Mouse (Mus musculus) activated CD4-positive, CD25-positive, alpha-beta regulatory T cell, adult 4 months (primary cell): ENCODE measurements at regions not wholly inside any gene's neighbourhood (a gene's known extent, or its start where the extent isn't known, plus 50 kb on each side); places are given as distances from the start of the nearest gene placed in this dataset.
A peak's percentile ranks its signal among the peaks of the same experiment; 100 is the strongest.

Source experiments
- ATAC-seq: one replicate; pipeline ENCODE4 v1.8.0; 2017

DNA sequence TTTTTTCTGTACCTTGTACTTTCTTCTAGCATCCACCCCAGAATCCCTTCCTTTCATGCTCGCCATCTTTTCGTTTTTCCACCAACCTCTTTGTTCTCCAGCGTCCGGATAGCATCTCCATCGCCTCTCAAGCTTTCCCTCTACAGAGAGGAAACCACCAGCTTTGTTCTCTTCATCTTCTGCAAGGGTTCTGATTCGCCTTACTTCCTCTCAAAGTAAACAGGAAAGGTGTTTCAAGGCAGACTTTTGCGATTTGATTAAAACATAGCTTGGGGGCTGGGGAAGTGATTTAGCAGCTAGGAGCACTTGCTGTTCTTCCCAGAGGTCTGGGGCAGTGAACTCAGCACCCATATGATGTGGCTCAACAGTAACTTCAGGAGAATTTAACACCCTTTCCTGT lies 71.4 kb downstream of the Emp1 start:
- peak; percentile 84 for ATAC-seq

DNA sequence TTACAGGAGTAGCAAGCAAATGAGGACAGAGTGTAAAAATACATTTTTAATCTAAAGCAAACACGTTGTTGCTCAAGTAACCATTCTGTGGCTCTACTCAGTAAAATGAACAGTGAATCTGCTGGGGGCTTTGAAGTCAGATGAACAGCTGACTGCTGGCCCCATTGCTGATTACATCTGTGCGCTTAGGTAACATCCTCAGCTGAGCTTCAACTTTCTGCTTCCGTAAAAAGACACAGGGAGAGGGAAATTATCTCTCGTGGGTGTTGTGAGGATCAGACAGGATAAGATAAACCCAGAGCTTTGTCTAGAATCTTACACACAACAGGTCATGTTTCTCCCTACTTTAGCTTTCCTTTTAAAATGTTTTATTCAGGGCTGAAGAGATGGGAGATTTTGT lies 74.0 kb downstream of the Emp1 start:
- peak; percentile 62 for ATAC-seq

- ATAC-seq, result no peak
Observed at GRCm38 (mm10) chr6:135438271-135438670, 75.9 kb downstream of the Emp1 start.

- no peak for ATAC-seq
Observed at GRCm38 (mm10) chr6:135441126-135441871, 79.0 kb downstream of the Emp1 start.

DNA sequence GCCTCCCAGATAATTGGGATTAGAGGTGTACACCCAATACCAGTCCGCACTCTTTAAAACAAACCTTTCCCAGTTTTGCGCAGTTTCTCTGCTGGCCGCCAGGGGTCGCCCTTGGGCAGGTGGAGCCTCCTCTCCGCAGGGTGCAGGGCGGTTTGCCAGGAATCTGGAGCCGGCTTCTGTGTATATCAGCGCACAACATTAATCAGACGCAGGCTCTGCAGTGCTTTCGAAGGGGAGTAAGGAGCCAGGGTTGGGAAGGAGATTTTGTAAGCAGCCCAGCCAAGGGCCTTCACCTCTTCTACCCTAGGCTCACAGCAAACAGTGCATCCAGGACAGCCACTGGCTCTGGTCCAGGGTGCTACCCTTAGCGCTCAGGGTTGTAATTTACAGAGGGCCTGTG lies 82.3 kb downstream of the Emp1 start:
- peak; percentile 83 for ATAC-seq

DNA sequence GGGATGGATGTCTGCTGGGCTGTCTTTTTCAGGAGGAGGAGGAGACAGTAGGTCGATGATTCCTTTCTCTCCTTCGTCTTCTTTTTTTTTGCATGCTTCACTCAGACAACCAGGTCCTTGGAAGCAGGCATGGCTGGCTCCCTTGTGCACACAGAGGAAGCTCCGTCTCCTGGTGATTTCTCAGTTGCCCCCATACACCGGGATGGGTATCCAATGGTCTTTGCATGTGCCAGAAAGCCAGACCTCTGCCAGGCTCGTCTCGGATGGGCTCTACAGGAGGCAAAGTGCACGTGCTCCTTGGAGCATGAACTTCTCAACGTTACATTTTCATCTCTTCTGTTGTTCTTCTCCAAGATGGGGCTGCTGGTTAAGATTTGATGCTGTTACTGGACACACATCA lies 82.7 kb downstream of the Emp1 start:
- no peak for ATAC-seq

DNA sequence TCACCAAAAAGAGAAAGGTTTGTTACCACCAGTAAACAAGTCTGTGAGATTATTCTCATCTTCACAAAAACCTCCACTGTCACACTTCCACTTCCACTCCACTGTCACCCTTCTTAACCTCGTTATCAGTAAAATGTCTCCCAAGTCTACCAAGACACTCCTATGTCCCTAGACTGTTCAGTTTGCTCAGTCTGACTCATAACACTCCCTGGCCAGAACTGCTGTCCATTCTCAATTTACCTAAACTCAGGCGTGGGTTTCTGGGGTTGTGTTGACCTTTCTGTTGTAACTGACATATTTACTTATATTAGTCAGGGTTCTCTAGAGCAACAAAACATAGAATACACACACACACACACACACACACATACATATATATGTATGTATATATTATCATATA lies 85.5 kb downstream of the Emp1 start:
- ATAC-seq, result no peak

DNA sequence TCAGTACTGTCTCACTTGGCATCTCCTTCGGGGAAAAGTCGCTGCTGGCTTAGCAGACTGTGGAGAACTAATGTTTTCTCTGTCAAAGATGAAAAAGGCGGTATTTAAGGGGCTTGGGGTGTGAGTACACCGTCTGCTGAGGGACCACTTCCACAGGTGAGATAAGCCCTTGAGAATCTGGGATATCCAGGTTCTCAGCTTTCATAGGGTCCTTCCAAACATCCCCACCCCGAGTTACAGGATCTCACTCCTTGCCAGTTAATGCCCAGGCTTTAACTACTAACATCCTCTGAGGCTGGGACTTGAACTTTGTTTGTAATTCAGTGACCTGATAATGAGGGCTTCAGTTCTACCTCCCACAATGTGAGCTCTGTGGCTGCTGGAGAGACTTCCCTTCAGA lies 86.9 kb downstream of the Emp1 start:
- no peak for ATAC-seq

DNA sequence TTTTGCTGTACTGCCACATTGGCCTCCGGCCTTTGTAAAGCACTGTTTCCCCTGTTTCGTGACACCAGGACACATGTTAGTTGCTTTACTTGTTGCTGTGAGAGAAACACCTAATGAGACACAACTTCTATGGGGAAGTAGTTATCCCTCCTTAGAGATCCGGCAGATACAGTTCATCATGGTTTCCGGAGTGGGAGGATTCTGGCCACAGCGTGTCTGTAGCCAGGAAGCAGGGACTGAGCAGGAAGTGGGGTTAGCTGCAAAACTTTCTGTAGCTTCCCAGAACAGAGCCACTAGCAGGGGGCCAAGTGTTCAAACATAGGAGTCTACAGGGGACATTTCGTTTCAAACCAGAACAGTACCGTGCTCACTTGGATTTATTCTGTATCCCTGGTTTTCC lies 88.2 kb downstream of the Emp1 start:
- ATAC-seq, result peak; percentile 81

DNA sequence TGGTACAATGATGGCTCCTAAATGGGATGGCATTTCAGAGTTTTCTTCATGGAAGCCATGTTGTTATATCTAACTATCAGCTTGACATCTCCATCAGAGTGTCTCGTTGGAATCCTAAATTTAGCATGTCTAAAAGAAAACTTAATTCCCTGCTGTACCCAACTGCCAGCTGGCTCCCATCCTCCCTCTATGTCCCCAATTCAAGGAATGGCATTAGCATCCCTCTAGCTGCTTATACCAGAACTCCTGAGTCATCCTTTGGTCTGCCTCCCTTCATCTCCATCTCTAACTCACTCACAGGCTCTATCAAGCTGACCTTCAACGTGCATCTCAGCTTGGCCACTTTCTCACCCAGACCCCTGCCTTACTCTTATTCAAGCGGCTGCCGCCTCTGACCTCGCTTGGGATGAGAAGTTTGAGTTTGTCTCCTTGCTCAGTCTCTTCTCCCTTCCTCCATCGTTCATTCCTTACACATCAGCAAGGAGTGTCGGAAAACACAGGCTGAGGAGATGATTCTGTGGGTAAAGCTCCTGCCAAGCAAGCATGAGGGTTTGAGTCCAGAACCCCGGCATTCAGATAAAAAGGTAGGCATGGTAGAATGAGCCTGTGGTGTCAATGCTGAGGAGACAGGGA lies 88.9 kb downstream of the Emp1 start:
- ATAC-seq, result no peak

- no peak for ATAC-seq
Observed at GRCm38 (mm10) chr6:135453041-135453440, 90.7 kb downstream of the Emp1 start.

- no peak for ATAC-seq
Observed at GRCm38 (mm10) chr6:135472495-135472894, 110.2 kb downstream of the Emp1 start.

DNA sequence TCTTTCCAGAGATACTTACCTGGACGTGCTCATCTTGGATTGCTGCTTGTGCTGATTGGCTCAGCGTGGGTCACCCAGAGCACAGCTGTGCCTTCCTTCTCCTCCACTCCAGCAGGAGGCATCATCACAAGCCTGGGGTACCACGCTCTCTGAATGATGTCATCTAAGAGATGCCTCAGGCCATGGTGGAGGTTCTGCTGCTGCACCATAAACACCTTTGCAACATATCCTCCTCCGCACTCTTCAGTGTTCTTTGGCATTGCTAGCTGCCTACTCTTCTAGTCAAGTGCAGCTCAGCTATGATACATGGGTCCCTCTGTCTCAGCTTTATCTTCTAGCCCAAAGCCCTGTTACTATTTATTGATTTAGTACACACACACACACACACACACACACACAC lies 110.8 kb downstream of the Emp1 start:
- ATAC-seq, result no peak

DNA sequence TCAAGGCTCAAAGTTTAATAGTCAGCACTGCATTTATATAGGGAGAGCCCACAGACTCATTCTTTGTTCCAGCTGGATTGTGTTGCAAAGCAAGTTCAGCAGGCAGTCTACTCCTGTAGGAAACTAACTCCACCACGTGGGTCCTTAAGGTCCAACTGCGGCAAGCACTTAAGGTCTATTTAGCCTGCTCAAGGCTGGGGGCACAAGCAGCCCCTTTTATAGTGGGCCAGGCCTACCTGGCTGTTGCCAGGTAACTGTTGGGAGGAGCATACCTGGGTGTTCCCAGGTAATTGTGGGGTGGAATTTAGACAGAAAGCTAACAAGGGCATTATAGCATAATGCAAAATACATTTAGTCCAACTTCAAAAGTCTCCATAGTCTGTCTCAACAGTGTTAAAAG lies 126.5 kb downstream of the Emp1 start:
- ATAC-seq, result no peak

DNA sequence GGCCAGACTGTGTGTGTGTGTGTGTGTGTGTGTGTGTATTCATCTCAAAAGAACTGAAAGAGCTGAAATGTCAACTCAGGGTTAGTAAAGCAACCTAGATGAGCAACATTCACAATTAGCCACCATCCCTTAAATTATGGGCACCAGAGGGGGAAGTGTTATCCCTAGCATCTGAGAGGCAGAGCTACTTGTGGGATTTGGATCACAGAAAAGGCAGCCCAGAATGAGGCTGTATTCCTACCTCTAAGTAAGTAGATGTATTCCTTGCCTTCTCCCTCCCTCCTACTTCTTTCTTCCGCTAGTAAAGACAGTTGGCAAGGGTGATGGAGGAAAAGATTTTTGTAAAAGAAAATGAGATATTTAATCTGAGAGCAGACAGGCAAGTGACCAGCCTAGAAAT lies 131.6 kb downstream of the Emp1 start:
- ATAC-seq, result no peak

GRCm38 (mm10) chr6:135495841-135496240 lies 133.5 kb downstream of the Emp1 start:
- ATAC-seq, result no peak

DNA sequence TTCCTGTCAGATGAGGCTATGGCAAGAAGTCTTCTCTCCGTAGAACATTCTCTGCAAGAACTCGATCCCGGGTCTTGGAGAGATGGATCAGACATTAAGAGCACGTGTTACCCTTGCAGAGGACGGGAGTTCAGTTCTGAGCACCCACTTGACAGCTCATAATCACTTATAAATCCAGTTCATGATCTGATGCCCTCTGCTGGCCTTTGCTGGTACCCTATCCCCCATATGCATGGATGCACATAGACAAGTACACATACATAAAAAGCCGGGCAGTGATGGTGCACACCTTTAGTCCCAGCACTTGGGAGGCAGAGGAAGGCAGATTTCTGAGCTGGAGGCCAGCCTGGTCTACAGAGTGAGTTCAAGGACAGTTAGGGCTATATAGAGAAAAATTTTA lies 136.2 kb downstream of the Emp1 start:
- no peak for ATAC-seq

DNA sequence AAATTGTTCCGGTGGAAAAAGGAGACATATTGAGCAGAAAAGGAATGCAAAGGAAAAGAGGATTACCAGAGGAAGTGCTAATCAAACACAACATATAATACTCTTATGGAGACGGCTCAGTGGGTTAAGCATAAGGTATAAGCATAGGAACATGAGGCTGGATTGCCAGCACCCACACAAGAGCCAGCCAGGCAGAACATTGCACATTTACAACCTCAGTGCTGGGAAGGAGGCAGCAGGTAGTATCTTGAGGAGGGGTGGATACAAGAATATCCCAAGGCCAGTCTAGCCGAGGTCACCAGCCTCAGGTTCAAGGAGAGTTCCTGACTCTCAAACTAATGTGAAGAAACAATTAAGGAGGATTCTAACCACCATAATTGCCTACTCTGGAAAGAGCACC lies 138.0 kb downstream of the Emp1 start:
- ATAC-seq, result no peak

GRCm38 (mm10) chr6:135501791-135502190 lies 139.4 kb downstream of the Emp1 start:
- no peak for ATAC-seq

GRCm38 (mm10) chr6:135502405-135502804 lies 140.1 kb downstream of the Emp1 start:
- ATAC-seq, result no peak

GRCm38 (mm10) chr6:135518710-135519437 lies 156.5 kb downstream of the Emp1 start:
- no peak for ATAC-seq

GRCm38 (mm10) chr6:135519438-135519803 lies 157.1 kb downstream of the Emp1 start:
- ATAC-seq, result no peak

DNA sequence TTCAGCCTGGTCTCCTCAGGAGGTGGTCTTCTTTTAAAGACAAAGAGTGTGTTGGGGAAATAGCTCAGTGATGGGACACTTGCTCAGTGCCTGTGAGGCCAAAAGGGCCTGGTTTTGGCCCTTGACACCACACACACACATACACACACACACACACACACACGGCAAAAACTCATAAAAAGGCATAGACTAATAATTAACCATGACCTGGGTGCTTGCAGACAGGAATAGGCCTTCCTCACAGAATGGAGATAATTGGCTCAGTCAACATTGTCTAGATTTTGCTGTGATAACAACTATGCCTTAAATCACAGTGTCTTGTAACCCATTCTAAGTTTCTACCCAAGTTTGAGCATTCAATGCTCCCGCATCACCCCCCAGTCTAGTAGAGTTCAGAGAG lies 158.5 kb downstream of the Emp1 start:
- ATAC-seq, result no peak

- ATAC-seq, result no peak
Observed at GRCm38 (mm10) chr6:135524886-135525285, 162.5 kb downstream of the Emp1 start.
